Mouse (Mus musculus) kidney, postnatal 0 days (tissue): Measurements from ENCODE around the gene Reps1. TPM values are rescaled to one million over a fixed set of nuclear protein-coding genes. Genes with fewer than 3 reads are reported as not detected.

Source experiments
- ATAC-seq: fragments of 200-750 bp; cut with Nextera tagmentation; replicated peaks from 2 replicates; pipeline ENCODE4 v1.8.0; 2017; ENCODE audit warnings: low read depth, moderate number of reproducible peaks, moderate TSS enrichment, moderate library complexity; ENCODE audit not compliant: low FRiP score
- DNase-seq: peaks from one replicate; pipeline ENCODE4 v3.0.0-alpha.2; 2016; ENCODE audit warnings: low spot score
- H3K27ac ChIP-seq: fragments of 300-500 bp; sonication (generic); 2 replicates; pipeline ENCODE4 v1.5.1; 2014; ENCODE audit warnings: mild to moderate bottlenecking
- H3K27me3 ChIP-seq: fragments of 300-500 bp; sonication (generic); 2 replicates; pipeline ENCODE4 v1.6.1; 2014; ENCODE audit warnings: low read length, mixed read lengths; ENCODE audit not compliant: insufficient read depth
- H3K36me3 ChIP-seq: fragments of 300-500 bp; sonication (generic); 2 replicates; pipeline ENCODE4 v1.6.1; 2014; ENCODE audit warnings: low read length, mixed read lengths; ENCODE audit not compliant: insufficient read depth
- H3K4me1 ChIP-seq: fragments of 300-500 bp; sonication (generic); replicated peaks from 2 replicates; pipeline ENCODE4 v1.6.1; 2014; ENCODE audit warnings: antibody characterized with exemption, low read length, mixed read lengths; ENCODE audit not compliant: insufficient read depth
- H3K4me2 ChIP-seq: fragments of 300-500 bp; sonication (generic); 2 replicates; pipeline ENCODE4 v1.6.1; 2014; ENCODE audit warnings: mild to moderate bottlenecking, low read length, moderate library complexity, mixed read lengths
- H3K4me3 ChIP-seq: fragments of 300-500 bp; sonication (generic); replicated peaks from 2 replicates; pipeline ENCODE4 v1.5.1; 2014; ENCODE audit warnings: low read depth, low read length
- H3K9ac ChIP-seq: fragments of 300-500 bp; sonication (generic); 2 replicates; pipeline ENCODE4 v1.6.1; 2014; ENCODE audit warnings: low read depth, low read length
- H3K9me3 ChIP-seq: fragments of 300-500 bp; sonication (generic); replicated peaks from 2 replicates; pipeline ENCODE4 v1.6.1; 2016; ENCODE audit warnings: low read length, inconsistent platforms, mixed read lengths
- CTCF ChIP-seq: IDR thresholded peaks from 2 replicates; pipeline ENCODE4 v1.5.1; 2016; ENCODE audit warnings: antibody characterized with exemption, low read depth, mild to moderate bottlenecking, moderate library complexity
- WGBS: fragments of 180-500 bp; shearing (Covaris S2); extraction: QIAGEN DNeasy Blood & Tissue Kit; methylation state at CpG from one replicate; pipeline ENCODE4 v1.1.7; 2014; 5-methylcytosine and 5-hydroxymethylcytosine counted together
- polyA plus RNA-seq: library from polyadenylated mRNA; unstranded; fragments of >200 nt; fragmentation: Nextera tagmentation; extraction: Ambion mirVana; gene quantifications from 2 replicates; pipeline ENCODE4 v1.2.1, GENCODE M21; 2015

Gene Reps1
- polyA plus RNA-seq, 1 experiment from 2014 or later: 19.5 TPM

DNA sequence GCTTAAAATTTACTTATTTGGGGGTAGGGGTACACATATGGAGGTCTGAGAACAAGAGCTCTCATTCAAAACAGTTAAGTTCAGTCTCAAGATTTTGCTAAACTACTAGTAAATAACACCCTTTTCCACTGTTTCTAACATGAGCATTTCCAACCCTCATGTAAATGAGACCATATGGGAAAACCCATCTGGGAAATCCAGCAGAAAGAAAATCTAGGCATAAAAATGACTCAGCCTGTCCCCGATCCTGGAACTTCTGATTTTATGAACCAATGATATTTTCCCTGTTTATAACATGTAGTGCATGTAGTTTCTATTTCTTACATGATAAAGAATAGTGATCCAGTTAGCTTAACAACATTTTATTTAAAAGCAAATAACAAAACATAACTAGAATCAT lies 34.8 kb upstream of the Reps1 start:
- Histone ChIP-seq H3K9ac (no peak overlapping the region), H3K27me3 (no peaks in the 10 kb centered on the region), H3K4me2 (no peak overlapping the region), H3K27ac (no peak overlapping the region), H3K9me3 (no peaks in the 10 kb centered on the region), H3K4me1 (no peaks in the 10 kb centered on the region), H3K4me3 (no peak overlapping the region), H3K36me3 (0 out of 2 replicates have a peak, but pooled peaks cover 2% of the 10 kb centered on the region)
- no peak for ATAC-seq
- no peak for DNase-seq
- WGBS: 87% methylated on average over 1 of the region's 1 CpGs
- no peak for TF ChIP-seq CTCF

DNA sequence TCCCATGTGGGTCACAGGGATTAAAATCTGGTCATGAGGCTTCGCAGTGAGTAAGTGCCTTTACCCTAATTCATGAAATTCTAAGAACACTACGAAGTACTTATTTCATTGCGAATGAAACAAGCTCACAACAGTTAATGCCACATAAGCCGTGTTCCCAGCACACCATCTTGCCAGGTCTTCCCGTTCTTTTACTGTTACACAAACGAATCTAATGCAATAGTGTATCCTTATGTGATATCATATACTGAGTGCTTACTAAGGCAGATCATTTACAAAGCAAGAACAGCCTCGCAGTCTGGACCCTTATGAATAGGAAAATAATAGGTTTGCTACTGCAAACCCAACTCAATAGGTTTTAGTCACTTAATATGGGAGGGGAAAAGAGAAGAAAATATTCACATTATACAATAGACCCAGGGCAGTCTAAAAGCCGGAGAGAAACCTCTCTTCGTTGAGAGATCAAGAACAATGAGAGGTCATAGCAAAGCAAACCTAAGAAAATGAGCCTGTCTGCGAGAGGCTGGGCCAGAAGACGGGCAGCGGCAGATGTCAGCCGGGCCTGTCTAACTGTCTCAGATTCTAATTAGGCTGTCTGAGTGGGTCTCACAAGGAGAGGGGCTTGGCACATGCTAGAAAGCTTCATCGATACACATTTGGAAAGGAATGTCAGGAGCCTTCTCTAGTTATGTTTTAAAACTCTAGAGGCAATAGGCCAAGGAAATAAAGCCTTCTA lies 33.9 kb upstream of the Reps1 start:
- no peaks in the 10 kb centered on the region for H3K4me1 ChIP-seq
- H3K36me3 ChIP-seq: 0 out of 2 replicates have a peak, but pooled peaks cover 2% of the 10 kb centered on the region
- no peak for TF ChIP-seq CTCF
- H3K27me3 ChIP-seq: no peaks in the 10 kb centered on the region
- H3K9ac ChIP-seq: peak overlapping the region; percentile 88
- no peak for DNase-seq
- H3K9me3 ChIP-seq: no peaks in the 10 kb centered on the region
- peak overlapping the region; percentile 92 for H3K4me2 ChIP-seq
- no peak for ATAC-seq
- H3K4me3 ChIP-seq: peak overlapping the region; percentile 85
- H3K27ac ChIP-seq: peak overlapping the region; percentile 95; the same call in 1 of the 2 replicates
- WGBS: 38% methylated on average over 14 of the region's 14 CpGs

DNA sequence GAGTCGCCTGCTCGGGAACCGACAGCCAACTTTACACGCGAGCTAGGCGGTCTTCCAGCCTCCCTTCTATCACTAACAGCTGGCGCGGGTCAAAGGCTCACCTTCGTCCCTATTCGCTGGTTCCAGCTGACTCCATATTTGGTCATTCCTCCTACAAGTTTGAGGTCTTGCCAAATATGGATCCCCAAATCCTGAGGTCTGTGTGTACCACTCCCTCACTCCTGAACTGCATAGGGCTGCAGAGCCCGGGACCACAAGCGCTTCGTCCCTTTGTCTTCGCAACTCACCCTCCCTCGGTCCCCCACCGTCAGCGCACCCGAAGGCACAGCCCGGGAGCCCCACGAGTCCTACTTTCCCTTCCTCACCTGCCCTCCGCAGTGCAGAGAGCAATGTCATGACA lies 33.3 kb upstream of the Reps1 start:
- WGBS: under 1% methylated on average over 21 of the region's 21 CpGs
- TF ChIP-seq CTCF: no peak
- no peaks in the 10 kb centered on the region for H3K4me1 ChIP-seq

GRCm38 (mm10) chr10:18022741-18023347 lies 32.8 kb upstream of the Reps1 start, which contains the start of gene Abracl:
Abracl (minus strand) TSS chr10:18023288.
- WGBS: under 1% methylated on average over 37 of the region's 37 CpGs

More for the DNA sequence above, 33.3 kb upstream of the Reps1 start:
- Histone ChIP-seq H3K27ac (peak overlapping the region; percentile 95), H3K9me3 (no peaks in the 10 kb centered on the region), H3K4me3 (peak overlapping the region; percentile 85), H3K36me3 (0 out of 2 replicates have a peak, but pooled peaks cover 2% of the 10 kb centered on the region), H3K4me2 (peak overlapping the region; percentile 92), H3K27me3 (no peaks in the 10 kb centered on the region), H3K9ac (peak overlapping the region; percentile 88)
- ATAC-seq (peak; percentile 72), DNase-seq (peak; percentile 94)

GRCm38 (mm10) chr10:18034408-18034807 lies 21.3 kb upstream of the Reps1 start:
- no peak for TF ChIP-seq CTCF
- Histone ChIP-seq H3K9me3 (no peaks in the 10 kb centered on the region), H3K4me2 (no peak overlapping the region), H3K9ac (no peak overlapping the region), H3K4me3 (no peak overlapping the region), H3K36me3 (no peaks in the 10 kb centered on the region), H3K27ac (no peak overlapping the region), H3K4me1 (no peaks in the 10 kb centered on the region), H3K27me3 (no peaks in the 10 kb centered on the region)
- ATAC-seq: no peak
- 98% methylated on average over 4 of the region's 4 CpGs for WGBS
- no peak for DNase-seq

More at GRCm38 (mm10) chr10:18022741-18023347, 32.8 kb upstream of the Reps1 start, which contains the start of gene Abracl:
- Histone ChIP-seq H3K9me3 (no peaks in the 10 kb centered on the region), H3K4me2 (peak within 1 kb of the TSS; percentile 92), H3K4me1 (no peaks in the 10 kb centered on the region), H3K27ac (peak within 1 kb of the TSS; percentile 95), H3K9ac (peak within 1 kb of the TSS; percentile 88), H3K36me3 (0 out of 2 replicates have a peak, but pooled peaks cover 1% of the 10 kb centered on the region), H3K27me3 (no peaks in the 10 kb centered on the region), H3K4me3 (peak within 1 kb of the TSS; percentile 85)
- ATAC-seq (peak; percentile 98), DNase-seq (peak; percentile 96)
- TF ChIP-seq CTCF: peak; percentile 21; the same call in 1 of the 2 replicates

DNA sequence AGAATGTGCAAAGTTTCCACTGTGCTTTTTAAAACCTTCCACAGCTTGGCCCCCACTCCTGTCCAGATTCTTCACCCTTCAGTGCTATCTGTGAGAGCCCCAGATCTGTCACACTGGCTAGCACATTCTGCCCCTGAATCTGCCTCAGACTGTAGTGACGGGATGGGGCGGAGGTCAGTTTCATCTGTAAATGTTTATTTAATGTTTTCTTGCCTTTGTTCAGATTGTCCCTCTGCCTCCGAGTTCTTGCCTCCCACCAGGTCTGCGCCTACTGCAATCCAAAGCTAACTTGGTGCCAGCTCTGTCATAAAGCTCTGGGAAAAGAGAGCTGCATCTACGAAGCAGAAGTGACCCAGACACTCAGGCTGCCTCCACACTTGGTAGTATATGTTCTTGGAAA lies 18.8 kb upstream of the Reps1 start:
- DNase-seq (no peak), ATAC-seq (no peak)
- Histone ChIP-seq H3K9me3 (no peaks in the 10 kb centered on the region), H3K4me1 (no peaks in the 10 kb centered on the region), H3K9ac (no peak overlapping the region), H3K4me3 (no peak overlapping the region), H3K36me3 (no peaks in the 10 kb centered on the region), H3K27me3 (no peaks in the 10 kb centered on the region), H3K4me2 (no peak overlapping the region), H3K27ac (no peak overlapping the region)
- TF ChIP-seq CTCF: no peak
- WGBS: 52% methylated on average over 5 of the region's 5 CpGs
